Mouse (Mus musculus): Measurements from ENCODE around the gene Rnf144a. TPM values are rescaled to one million over a fixed set of nuclear protein-coding genes. Genes with fewer than 3 reads are reported as not detected.

Gene Rnf144a
- polyA plus RNA-seq, 1 experiment from 2014 or later: 64.0 TPM

DNA sequence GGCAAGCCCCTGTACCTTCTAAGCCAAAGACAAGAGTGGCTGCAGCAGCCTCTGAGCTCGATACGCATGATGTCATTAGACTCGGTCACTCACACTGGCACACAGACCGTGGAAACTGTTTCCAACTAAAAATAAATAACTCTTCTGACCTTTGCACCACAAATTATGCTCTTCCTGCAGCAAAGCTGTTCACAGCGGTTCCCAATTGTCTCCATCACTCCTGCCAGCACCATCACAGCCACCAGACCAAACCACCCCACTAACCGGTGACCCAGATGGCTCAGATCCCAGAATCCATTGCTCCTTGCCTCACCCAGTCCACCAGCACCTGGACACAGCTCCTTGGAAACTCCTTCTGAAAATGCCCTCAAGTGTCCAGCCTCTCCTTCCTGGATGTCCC lies 27.5 kb downstream of the Rnf144a start:
- Histone ChIP-seq H3K27me3 (no peaks in the 10 kb centered on the region), H3K4me3 (no peak overlapping the region), H3K4me1 (peaks cover 20% of the 10 kb centered on the region), H3K9me3 (no peaks in the 10 kb centered on the region), H3K27ac (no peak overlapping the region), H3K9ac (no peak overlapping the region), H3K4me2 (replicated peaks) (no peak overlapping the region), H3K36me3 (peaks cover 51% of the 10 kb centered on the region)
- no peak for ATAC-seq (ENCODE audit: insufficient number of reproducible peaks, insufficient read depth, low FRiP score, low TSS enrichment)
- 45% methylated on average over 6 of the region's 6 CpGs for WGBS

DNA sequence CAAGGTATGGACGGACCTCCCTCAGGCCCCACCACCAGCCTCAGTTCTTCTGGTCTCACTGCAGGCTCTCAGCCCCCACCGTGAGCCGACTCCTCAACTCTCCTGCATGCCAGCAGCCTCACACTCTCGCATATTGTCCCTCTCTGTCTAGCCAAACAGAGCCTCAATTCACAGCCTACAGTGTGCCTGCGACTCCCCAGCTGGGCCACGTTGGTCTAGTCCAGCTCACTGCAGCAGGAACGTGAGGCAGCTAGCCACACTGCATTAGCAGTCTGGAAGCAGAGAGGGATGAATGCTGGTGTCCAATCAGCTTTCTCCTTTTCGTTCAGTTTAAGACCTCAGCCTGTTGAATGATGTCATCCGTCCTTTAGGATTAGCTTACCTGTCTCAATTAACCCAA lies 28.1 kb downstream of the Rnf144a start:
- H3K27ac ChIP-seq: peak overlapping the region; percentile 80
- H3K4me2 ChIP-seq (replicated peaks): no peak overlapping the region
- 59% methylated on average over 9 of the region's 9 CpGs for WGBS
- ATAC-seq (ENCODE audit: insufficient number of reproducible peaks, insufficient read depth, low FRiP score, low TSS enrichment): no peak
- H3K36me3 ChIP-seq: peaks cover 51% of the 10 kb centered on the region
- H3K9ac ChIP-seq: no peak overlapping the region
- H3K4me3 ChIP-seq: no peak overlapping the region
- no peaks in the 10 kb centered on the region for H3K27me3 ChIP-seq
- no peaks in the 10 kb centered on the region for H3K9me3 ChIP-seq
- H3K4me1 ChIP-seq: peaks cover 20% of the 10 kb centered on the region

DNA sequence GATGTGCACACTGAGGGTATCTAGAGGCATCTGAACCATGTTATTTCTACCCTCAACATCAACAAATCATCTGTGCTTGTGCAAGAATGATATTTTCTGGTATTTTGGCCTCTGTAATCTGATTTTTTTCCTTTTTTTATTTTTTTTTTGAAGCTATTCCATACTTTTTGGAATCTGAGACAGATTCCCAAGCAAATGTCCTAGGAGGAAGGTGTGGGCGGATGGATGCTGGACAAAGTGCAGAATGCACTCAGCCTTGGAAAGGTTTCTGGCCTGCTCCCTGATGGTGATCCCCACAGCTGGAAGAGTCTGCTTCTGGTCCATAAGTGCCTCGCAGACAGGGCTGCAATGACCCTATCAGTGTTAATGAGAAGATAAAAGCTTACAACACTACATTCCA lies 28.9 kb downstream of the Rnf144a start:
- H3K9me3 ChIP-seq: no peaks in the 10 kb centered on the region
- WGBS: 82% methylated on average over 2 of the region's 2 CpGs
- H3K4me3 ChIP-seq: no peak overlapping the region
- peaks cover 51% of the 10 kb centered on the region for H3K36me3 ChIP-seq
- ATAC-seq (ENCODE audit: insufficient number of reproducible peaks, insufficient read depth, low FRiP score, low TSS enrichment): no peak
- H3K27ac ChIP-seq: peak overlapping the region; percentile 80
- no peak overlapping the region for H3K9ac ChIP-seq
- H3K4me2 ChIP-seq (replicated peaks): no peak overlapping the region
- no peaks in the 10 kb centered on the region for H3K27me3 ChIP-seq
- H3K4me1 ChIP-seq: peaks cover 27% of the 10 kb centered on the region

DNA sequence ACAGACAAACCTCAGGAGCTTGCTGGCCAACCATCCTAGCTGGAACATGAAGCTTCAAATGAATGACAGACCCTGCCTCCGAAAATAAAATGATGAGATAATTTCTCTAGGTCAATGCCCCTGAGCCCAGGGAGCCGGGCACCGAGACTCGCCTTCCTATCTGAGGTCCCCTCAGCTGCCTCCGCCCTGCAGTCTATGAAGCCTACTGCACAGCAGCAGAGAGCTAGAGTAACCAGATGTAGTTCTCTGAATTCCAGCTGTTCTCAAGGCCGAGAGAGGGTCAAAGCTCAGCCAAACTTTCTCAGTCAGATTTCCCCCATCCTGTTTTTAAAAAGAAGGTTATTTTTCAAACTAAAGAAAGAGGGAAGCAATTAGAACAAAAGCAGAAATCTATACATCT lies 29.3 kb downstream of the Rnf144a start:
- ATAC-seq (ENCODE audit: insufficient number of reproducible peaks, insufficient read depth, low FRiP score, low TSS enrichment): no peak
- Histone ChIP-seq H3K9me3 (no peaks in the 10 kb centered on the region), H3K27me3 (no peaks in the 10 kb centered on the region), H3K27ac (peak overlapping the region; percentile 63), H3K4me1 (peaks cover 31% of the 10 kb centered on the region), H3K36me3 (peaks cover 51% of the 10 kb centered on the region), H3K4me3 (no peak overlapping the region), H3K4me2 (replicated peaks) (no peak overlapping the region), H3K9ac (no peak overlapping the region)
- 69% methylated on average over 6 of the region's 6 CpGs for WGBS

GRCm38 (mm10) chr12:26381730-26382129 lies 33.3 kb downstream of the Rnf144a start:
- peaks cover 21% of the 10 kb centered on the region for H3K4me1 ChIP-seq
- H3K27ac ChIP-seq: peak overlapping the region; percentile 75
- WGBS: 35% methylated on average over 8 of the region's 8 CpGs
- no peak overlapping the region for H3K9ac ChIP-seq
- no peaks in the 10 kb centered on the region for H3K9me3 ChIP-seq
- no peak overlapping the region for H3K4me3 ChIP-seq
- no peaks in the 10 kb centered on the region for H3K27me3 ChIP-seq
- peaks cover 47% of the 10 kb centered on the region for H3K36me3 ChIP-seq
- H3K4me2 ChIP-seq (replicated peaks): no peak overlapping the region
- no peak for ATAC-seq (ENCODE audit: insufficient number of reproducible peaks, insufficient read depth, low FRiP score, low TSS enrichment)

GRCm38 (mm10) chr12:26379797-26380196 lies 35.3 kb downstream of the Rnf144a start:
- WGBS: 88% methylated on average over 7 of the region's 7 CpGs
- no peak overlapping the region for H3K27ac ChIP-seq
- no peak overlapping the region for H3K4me2 ChIP-seq (replicated peaks)
- H3K36me3 ChIP-seq: peaks cover 48% of the 10 kb centered on the region
- H3K9me3 ChIP-seq: no peaks in the 10 kb centered on the region
- no peaks in the 10 kb centered on the region for H3K27me3 ChIP-seq
- H3K4me3 ChIP-seq: no peak overlapping the region
- ATAC-seq (ENCODE audit: insufficient number of reproducible peaks, insufficient read depth, low FRiP score, low TSS enrichment): no peak
- 0 out of 2 replicates have a peak, but pooled peaks cover 12% of the 10 kb centered on the region for H3K4me1 ChIP-seq
- no peak overlapping the region for H3K9ac ChIP-seq

DNA sequence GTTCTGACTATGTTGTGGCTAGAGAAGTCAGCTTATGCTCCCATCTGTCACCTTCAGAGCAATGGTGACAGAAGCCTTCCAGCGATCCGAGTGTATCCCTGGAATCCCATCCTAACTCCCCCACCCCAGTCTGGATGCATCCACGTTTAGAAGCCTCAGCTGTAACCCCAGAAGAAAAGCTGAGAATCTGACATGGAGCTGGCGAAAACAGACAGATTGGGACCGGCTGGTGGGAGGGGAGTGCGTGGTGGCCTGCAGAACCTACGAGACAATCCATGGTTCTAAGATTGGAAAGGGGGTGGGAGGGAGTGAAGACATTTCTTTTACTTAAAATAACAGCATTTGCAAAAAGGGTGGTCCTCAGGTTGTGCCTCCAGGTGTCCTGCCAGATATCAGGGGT lies 37.4 kb downstream of the Rnf144a start:
- H3K27ac ChIP-seq: no peak overlapping the region
- H3K36me3 ChIP-seq: peaks cover 36% of the 10 kb centered on the region
- 0 out of 2 replicates have a peak, but pooled peaks cover 12% of the 10 kb centered on the region for H3K4me1 ChIP-seq
- H3K4me3 ChIP-seq: no peak overlapping the region
- no peak overlapping the region for H3K4me2 ChIP-seq (replicated peaks)
- H3K9ac ChIP-seq: no peak overlapping the region
- H3K27me3 ChIP-seq: no peaks in the 10 kb centered on the region
- ATAC-seq (ENCODE audit: insufficient number of reproducible peaks, insufficient read depth, low FRiP score, low TSS enrichment): no peak
- 88% methylated on average over 7 of the region's 7 CpGs for WGBS
- H3K9me3 ChIP-seq: no peaks in the 10 kb centered on the region

DNA sequence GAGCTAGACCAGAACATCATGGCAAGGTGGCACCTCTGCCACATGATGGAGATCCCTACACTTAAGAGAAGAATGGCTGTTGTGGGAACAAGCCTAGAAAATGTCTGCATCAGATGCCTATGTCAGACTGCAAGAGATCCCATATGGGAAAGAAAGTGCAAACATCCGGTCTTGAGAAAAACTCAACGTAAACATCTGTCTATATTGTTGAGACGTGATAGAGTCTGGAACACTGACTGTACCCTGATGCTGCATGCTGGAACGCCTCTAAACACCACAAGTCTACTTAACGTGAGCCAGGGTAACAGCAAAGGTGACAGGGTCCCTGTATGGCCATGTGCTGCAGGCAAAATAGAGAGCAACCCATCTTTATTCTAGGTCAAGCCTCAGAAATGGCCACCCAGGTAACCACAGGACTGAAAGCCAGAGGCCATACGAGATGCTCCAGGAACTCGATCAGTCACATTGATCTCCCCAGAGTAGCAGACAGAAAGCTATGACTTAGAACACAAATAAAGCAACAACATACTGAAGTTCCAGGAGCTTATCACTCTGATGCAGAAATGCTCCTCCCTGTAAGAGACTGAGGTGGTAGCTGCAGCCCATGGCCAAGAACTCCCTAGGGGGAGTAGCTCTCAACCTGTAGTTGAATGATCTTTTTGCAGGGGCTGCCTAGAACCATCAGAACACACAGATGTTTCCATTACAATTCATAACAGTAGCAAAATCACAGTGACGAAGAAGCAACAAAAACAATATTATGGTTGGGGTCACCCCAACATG lies 38.3 kb downstream of the Rnf144a start:
- Histone ChIP-seq H3K9me3 (no peaks in the 10 kb centered on the region), H3K27me3 (no peaks in the 10 kb centered on the region)
- 82% methylated on average over 8 of the region's 8 CpGs for WGBS

GRCm38 (mm10) chr12:26373721-26374120 lies 41.3 kb downstream of the Rnf144a start:
- Histone ChIP-seq H3K27ac (no peak overlapping the region), H3K9ac (no peak overlapping the region), H3K4me1 (no peaks in the 10 kb centered on the region), H3K36me3 (peaks cover 25% of the 10 kb centered on the region), H3K9me3 (no peaks in the 10 kb centered on the region), H3K27me3 (no peaks in the 10 kb centered on the region), H3K4me2 (replicated peaks) (no peak overlapping the region), H3K4me3 (no peak overlapping the region)
- WGBS: 78% methylated on average over 7 of the region's 7 CpGs
- ATAC-seq (ENCODE audit: insufficient number of reproducible peaks, insufficient read depth, low FRiP score, low TSS enrichment): no peak

More for the DNA sequence above, 38.3 kb downstream of the Rnf144a start:
- Histone ChIP-seq H3K36me3 (peaks cover 36% of the 10 kb centered on the region), H3K4me3 (no peak overlapping the region), H3K27ac (no peak overlapping the region), H3K9ac (no peak overlapping the region), H3K4me1 (0 out of 2 replicates have a peak, but pooled peaks cover 10% of the 10 kb centered on the region), H3K4me2 (replicated peaks) (no peak overlapping the region)
- ATAC-seq (ENCODE audit: insufficient number of reproducible peaks, insufficient read depth, low FRiP score, low TSS enrichment): no peak

DNA sequence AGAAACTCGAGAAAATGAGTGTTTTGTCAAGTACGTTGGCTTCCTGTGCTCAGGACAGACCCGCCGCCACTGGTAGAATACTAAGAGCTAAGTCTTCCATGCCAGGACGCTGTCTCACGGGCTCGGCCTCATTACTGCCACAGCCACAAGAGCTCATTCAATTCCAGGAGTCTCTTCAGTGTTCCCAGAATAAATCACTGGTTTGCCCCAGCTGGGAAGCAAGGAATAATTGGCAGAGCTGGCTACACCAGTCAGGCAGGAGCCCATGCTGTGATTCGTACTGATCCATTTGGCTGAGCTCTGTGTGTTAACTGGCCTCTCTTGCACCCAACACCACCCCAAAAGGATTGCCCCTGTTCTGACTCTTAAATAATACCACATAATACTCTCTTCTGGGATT lies 45.0 kb downstream of the Rnf144a start:
- Histone ChIP-seq H3K27me3 (no peaks in the 10 kb centered on the region), H3K4me3 (no peak overlapping the region), H3K9me3 (no peaks in the 10 kb centered on the region), H3K36me3 (peaks cover 7% of the 10 kb centered on the region; the same call in 1 of the 2 replicates), H3K9ac (no peak overlapping the region), H3K4me2 (replicated peaks) (no peak overlapping the region), H3K27ac (no peak overlapping the region), H3K4me1 (no peaks in the 10 kb centered on the region)
- ATAC-seq (ENCODE audit: insufficient number of reproducible peaks, insufficient read depth, low FRiP score, low TSS enrichment): no peak
- WGBS: 85% methylated on average over 8 of the region's 8 CpGs

DNA sequence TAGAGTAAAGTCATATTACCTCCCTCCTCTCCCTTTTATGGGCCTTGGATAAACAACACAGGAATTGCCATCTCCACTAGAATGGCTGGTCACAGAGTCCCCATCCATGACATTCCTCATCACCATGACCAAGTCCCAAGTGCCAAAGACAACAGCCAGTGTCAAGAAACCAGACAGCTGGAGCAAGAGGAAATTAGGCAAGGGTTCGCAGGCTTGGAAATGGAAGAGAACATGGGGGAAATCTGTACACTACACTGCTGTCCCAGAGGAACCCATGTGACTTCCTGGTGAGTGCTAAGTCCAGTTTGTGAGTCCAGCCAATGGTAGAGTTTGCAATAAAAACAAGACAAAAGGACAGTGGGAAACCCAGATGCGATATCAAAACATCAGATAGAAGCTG lies 47.7 kb downstream of the Rnf144a start:
- no peaks in the 10 kb centered on the region for H3K9me3 ChIP-seq
- H3K36me3 ChIP-seq: peaks cover 5% of the 10 kb centered on the region; the same call in 1 of the 2 replicates
- H3K27me3 ChIP-seq: no peaks in the 10 kb centered on the region
- H3K4me3 ChIP-seq: no peak overlapping the region
- no peak overlapping the region for H3K9ac ChIP-seq
- H3K27ac ChIP-seq: no peak overlapping the region
- no peak overlapping the region for H3K4me2 ChIP-seq (replicated peaks)
- no peak for ATAC-seq (ENCODE audit: insufficient number of reproducible peaks, insufficient read depth, low FRiP score, low TSS enrichment)
- H3K4me1 ChIP-seq: no peaks in the 10 kb centered on the region
- 91% methylated on average over 2 of the region's 2 CpGs for WGBS

DNA sequence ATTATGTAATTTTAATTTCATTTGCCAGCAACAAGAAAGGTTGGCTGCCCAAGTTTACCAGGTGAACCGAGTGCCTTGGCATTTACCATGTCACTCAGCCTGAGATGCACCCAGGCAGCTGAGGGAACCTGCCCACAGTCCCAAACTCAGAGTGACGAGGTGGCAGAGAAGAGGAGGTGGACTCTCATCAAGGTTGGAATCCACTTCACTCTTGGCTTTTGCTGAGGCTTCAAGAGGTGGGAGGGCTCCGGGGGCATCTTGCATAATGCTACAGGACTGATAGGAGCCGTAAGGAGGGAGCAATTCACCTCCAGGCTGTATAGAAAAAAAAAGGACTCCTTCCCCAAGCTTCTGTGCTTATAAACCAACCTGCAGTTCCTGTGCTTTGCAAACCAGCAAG lies 48.7 kb downstream of the Rnf144a start:
- H3K9ac ChIP-seq: no peak overlapping the region
- 85% methylated on average over 4 of the region's 4 CpGs for WGBS

More for the DNA sequence above, 48.7 kb downstream of the Rnf144a start:
- Histone ChIP-seq H3K4me1 (no peaks in the 10 kb centered on the region), H3K36me3 (peaks cover 5% of the 10 kb centered on the region; the same call in 1 of the 2 replicates), H3K27me3 (no peaks in the 10 kb centered on the region), H3K4me3 (no peak overlapping the region), H3K4me2 (replicated peaks) (no peak overlapping the region), H3K27ac (no peak overlapping the region), H3K9me3 (no peaks in the 10 kb centered on the region)
- no peak for ATAC-seq (ENCODE audit: insufficient number of reproducible peaks, insufficient read depth, low FRiP score, low TSS enrichment)
